Mouse (Mus musculus) neural tube, embryonic 13.5 days (tissue): ENCODE data around the gene Dusp10. TPM values are rescaled to one million over a fixed set of nuclear protein-coding genes. Genes with fewer than 3 reads are reported as not detected.

ENCODE experiments used
- ATAC-seq: fragments of 200-750 bp; cut with Nextera tagmentation; 2 replicates; pipeline ENCODE4 v1.8.0; 2017; ENCODE audit warnings: low read depth, mild to moderate bottlenecking, moderate TSS enrichment, moderate library complexity
- H3K27ac ChIP-seq: fragments of 300-500 bp; sonication (generic); replicated peaks from 2 replicates; pipeline ENCODE4 v1.5.1; 2015; ENCODE audit warnings: moderate library complexity, mild to moderate bottlenecking, inconsistent platforms
- H3K27me3 ChIP-seq: fragments of 300-500 bp; sonication (generic); 2 replicates; pipeline ENCODE4 v1.6.1; 2015; ENCODE audit warnings: mild to moderate bottlenecking, inconsistent platforms
- H3K36me3 ChIP-seq: fragments of 300-500 bp; sonication (generic); 2 replicates; pipeline ENCODE4 v1.6.1; 2015; ENCODE audit warnings: mild to moderate bottlenecking, inconsistent platforms
- H3K4me1 ChIP-seq: fragments of 300-500 bp; sonication (generic); replicated peaks from 2 replicates; pipeline ENCODE4 v1.6.1; 2015; ENCODE audit warnings: inconsistent platforms
- H3K4me2 ChIP-seq: fragments of 300-500 bp; sonication (generic); 2 replicates; pipeline ENCODE4 v1.6.1; 2015; ENCODE audit warnings: inconsistent platforms, mild to moderate bottlenecking, moderate library complexity
- H3K4me3 ChIP-seq: fragments of 300-500 bp; sonication (generic); 2 replicates; pipeline ENCODE4 v1.5.1; 2015; ENCODE audit warnings: mild to moderate bottlenecking, inconsistent platforms
- H3K9ac ChIP-seq: fragments of 300-500 bp; sonication (generic); 2 replicates; pipeline ENCODE4 v1.6.1; 2015; ENCODE audit warnings: moderate library complexity, mild to moderate bottlenecking, inconsistent platforms
- H3K9me3 ChIP-seq: fragments of 300-500 bp; sonication (generic); 2 replicates; pipeline ENCODE4 v1.6.1; 2016; ENCODE audit warnings: inconsistent platforms
- whole genome bisulfite sequencing: fragments of 180-500 bp; shearing (Covaris S2); methylation state at CpG from one replicate; pipeline ENCODE4 v1.1.7; 2015; 5-methylcytosine and 5-hydroxymethylcytosine counted together
- polyA plus RNA-seq: library from polyadenylated mRNA; unstranded; fragments of >200 nt; fragmentation: Nextera tagmentation; extraction: Ambion mirVana; gene quantifications from 2 replicates; pipeline ENCODE4 v1.2.1, GENCODE M21; 2015

Dusp10 gene
- polyA plus RNA-seq, 1 experiment from 2014 or later, result 6.8 TPM

GRCm38 (mm10) chr1:184083166-184083565, 70.1 kb downstream of the Dusp10 start:
- H3K4me3 ChIP-seq, result no peak overlapping the region
- no peak overlapping the region for H3K4me2 ChIP-seq
- WGBS, result 93% methylated on average over 7 of the region's 7 CpGs
- H3K9me3 ChIP-seq, result no peaks in the 10 kb centered on the region
- no peaks in the 10 kb centered on the region for H3K4me1 ChIP-seq
- no peaks in the 10 kb centered on the region for H3K27me3 ChIP-seq
- ATAC-seq, result no peak
- H3K9ac ChIP-seq, result no peak overlapping the region
- no peaks in the 10 kb centered on the region for H3K36me3 ChIP-seq
- no peak overlapping the region for H3K27ac ChIP-seq

- Histone ChIP-seq H3K36me3 (no peaks in the 10 kb centered on the region), H3K4me2 (no peak overlapping the region), H3K27ac (no peak overlapping the region), H3K4me3 (no peak overlapping the region), H3K9me3 (no peaks in the 10 kb centered on the region), H3K27me3 (no peaks in the 10 kb centered on the region), H3K9ac (no peak overlapping the region), H3K4me1 (no peaks in the 10 kb centered on the region)
- 89% methylated on average over 3 of the region's 3 CpGs for WGBS
- ATAC-seq, result no peak
These were observed 71.9 kb downstream of the Dusp10 start for GRCm38 (mm10) chr1:184084961-184085360.

GRCm38 (mm10) chr1:184090515-184090914, 77.4 kb downstream of the Dusp10 start:
- H3K4me1 ChIP-seq, result peaks cover 4% of the 10 kb centered on the region; the same call in 1 of the 2 replicates
- WGBS, result 47% methylated on average over 6 of the region's 6 CpGs
- no peaks in the 10 kb centered on the region for H3K36me3 ChIP-seq
- H3K27ac ChIP-seq, result no peak overlapping the region
- H3K4me2 ChIP-seq, result no peak overlapping the region
- H3K9ac ChIP-seq, result no peak overlapping the region
- ATAC-seq, result no peak
- H3K4me3 ChIP-seq, result no peak overlapping the region
- H3K27me3 ChIP-seq, result no peaks in the 10 kb centered on the region
- H3K9me3 ChIP-seq, result no peaks in the 10 kb centered on the region

GRCm38 (mm10) chr1:184094914-184095313, 81.8 kb downstream of the Dusp10 start:
- ATAC-seq, result no peak
- Histone ChIP-seq H3K4me1 (peaks cover 4% of the 10 kb centered on the region; the same call in 1 of the 2 replicates), H3K4me3 (no peak overlapping the region), H3K27ac (no peak overlapping the region), H3K36me3 (no peaks in the 10 kb centered on the region), H3K27me3 (no peaks in the 10 kb centered on the region), H3K9ac (no peak overlapping the region), H3K4me2 (no peak overlapping the region), H3K9me3 (no peaks in the 10 kb centered on the region)
- WGBS, result 21% methylated on average over 3 of the region's 3 CpGs

GRCm38 (mm10) chr1:184100414-184100813, 87.3 kb downstream of the Dusp10 start:
- Histone ChIP-seq H3K27ac (no peak overlapping the region), H3K4me2 (no peak overlapping the region), H3K36me3 (no peaks in the 10 kb centered on the region), H3K4me3 (no peak overlapping the region), H3K4me1 (no peaks in the 10 kb centered on the region), H3K27me3 (no peaks in the 10 kb centered on the region), H3K9me3 (no peaks in the 10 kb centered on the region), H3K9ac (no peak overlapping the region)
- 93% methylated on average over 5 of the region's 5 CpGs for WGBS
- ATAC-seq, result no peak

GRCm38 (mm10) chr1:184100927-184101749, 88.0 kb downstream of the Dusp10 start:
- Histone ChIP-seq H3K9ac (no peak overlapping the region), H3K4me2 (no peak overlapping the region), H3K4me3 (no peak overlapping the region), H3K27ac (no peak overlapping the region), H3K9me3 (no peaks in the 10 kb centered on the region), H3K4me1 (no peaks in the 10 kb centered on the region), H3K27me3 (no peaks in the 10 kb centered on the region), H3K36me3 (no peaks in the 10 kb centered on the region)
- ATAC-seq, result no peak
- WGBS, result 88% methylated on average over 9 of the region's 9 CpGs

GRCm38 (mm10) chr1:184101750-184102046, 88.6 kb downstream of the Dusp10 start:
- Histone ChIP-seq H3K27ac (no peak overlapping the region), H3K27me3 (no peaks in the 10 kb centered on the region), H3K36me3 (no peaks in the 10 kb centered on the region), H3K9me3 (no peaks in the 10 kb centered on the region), H3K4me2 (no peak overlapping the region), H3K4me1 (no peaks in the 10 kb centered on the region), H3K4me3 (no peak overlapping the region), H3K9ac (no peak overlapping the region)
- no peak for ATAC-seq
- WGBS, result 84% methylated on average over 4 of the region's 4 CpGs

GRCm38 (mm10) chr1:184106832-184107231, 93.7 kb downstream of the Dusp10 start:
- H3K4me1 ChIP-seq, result no peaks in the 10 kb centered on the region
- no peak overlapping the region for H3K9ac ChIP-seq

GRCm38 (mm10) chr1:184107448-184107847, 94.3 kb downstream of the Dusp10 start:
- Histone ChIP-seq H3K27ac (no peak overlapping the region), H3K4me2 (no peak overlapping the region), H3K4me1 (no peaks in the 10 kb centered on the region), H3K9me3 (no peaks in the 10 kb centered on the region), H3K9ac (no peak overlapping the region), H3K27me3 (no peaks in the 10 kb centered on the region), H3K36me3 (no peaks in the 10 kb centered on the region), H3K4me3 (no peak overlapping the region)
- no peak for ATAC-seq
- WGBS, result 89% methylated on average over 4 of the region's 4 CpGs

More at GRCm38 (mm10) chr1:184106832-184107231, 93.7 kb downstream of the Dusp10 start:
- no peaks in the 10 kb centered on the region for H3K27me3 ChIP-seq
- no peak overlapping the region for H3K4me3 ChIP-seq
- no peak overlapping the region for H3K4me2 ChIP-seq
- H3K9me3 ChIP-seq, result no peaks in the 10 kb centered on the region
- H3K36me3 ChIP-seq, result no peaks in the 10 kb centered on the region
- WGBS, result 68% methylated on average over 2 of the region's 2 CpGs
- no peak for ATAC-seq
- no peak overlapping the region for H3K27ac ChIP-seq

GRCm38 (mm10) chr1:184108254-184108653, 95.2 kb downstream of the Dusp10 start:
- Histone ChIP-seq H3K9me3 (no peaks in the 10 kb centered on the region), H3K27me3 (no peaks in the 10 kb centered on the region), H3K36me3 (no peaks in the 10 kb centered on the region), H3K4me2 (no peak overlapping the region), H3K4me1 (no peaks in the 10 kb centered on the region), H3K4me3 (no peak overlapping the region), H3K9ac (no peak overlapping the region), H3K27ac (no peak overlapping the region)
- no peak for ATAC-seq
- WGBS, result 94% methylated on average over 1 of the region's 1 CpGs

- Histone ChIP-seq H3K27ac (no peak overlapping the region), H3K4me1 (no peaks in the 10 kb centered on the region), H3K36me3 (no peaks in the 10 kb centered on the region), H3K4me2 (no peak overlapping the region), H3K27me3 (no peaks in the 10 kb centered on the region), H3K4me3 (no peak overlapping the region), H3K9me3 (no peaks in the 10 kb centered on the region), H3K9ac (no peak overlapping the region)
- WGBS, result 84% methylated on average over 7 of the region's 7 CpGs
- no peak for ATAC-seq
These were observed 104.5 kb downstream of the Dusp10 start for GRCm38 (mm10) chr1:184117586-184117985.

GRCm38 (mm10) chr1:184117991-184118390, 104.9 kb downstream of the Dusp10 start:
- H3K36me3 ChIP-seq, result no peaks in the 10 kb centered on the region
- no peak overlapping the region for H3K27ac ChIP-seq
- no peak overlapping the region for H3K9ac ChIP-seq
- H3K4me1 ChIP-seq, result no peaks in the 10 kb centered on the region
- H3K4me2 ChIP-seq, result no peak overlapping the region
- WGBS, result 81% methylated on average over 2 of the region's 2 CpGs
- H3K4me3 ChIP-seq, result no peak overlapping the region
- no peaks in the 10 kb centered on the region for H3K27me3 ChIP-seq
- H3K9me3 ChIP-seq, result no peaks in the 10 kb centered on the region
- ATAC-seq, result no peak

GRCm38 (mm10) chr1:184118586-184118985, 105.5 kb downstream of the Dusp10 start:
- H3K27me3 ChIP-seq, result no peaks in the 10 kb centered on the region
- H3K9ac ChIP-seq, result no peak overlapping the region
- 87% methylated on average over 1 of the region's 1 CpGs for WGBS
- H3K27ac ChIP-seq, result no peak overlapping the region
- H3K9me3 ChIP-seq, result no peaks in the 10 kb centered on the region
- ATAC-seq, result no peak
- H3K4me2 ChIP-seq, result no peak overlapping the region
- H3K36me3 ChIP-seq, result no peaks in the 10 kb centered on the region
- no peaks in the 10 kb centered on the region for H3K4me1 ChIP-seq
- no peak overlapping the region for H3K4me3 ChIP-seq
